Mouse (Mus musculus) mouse trophoblast stem cell (cell line): ENCODE measurements around the gene Gng3.
"Not testable (repeated sequence)": the region's sequence is repeated elsewhere in the genome, so short reads cannot be mapped to it uniquely, and the experiment has no call there.

Experiments used
- in situ Hi-C, 2 experiments: fragments of 300-500 bp; cut with MseI, MboI; formaldehyde crosslinking; loops; 2 replicates in 1 of 2; 3 replicates in 1 of 2; pipeline ENCODE4 v1.15.1; 2025

The Gng3 gene

GRCm38 (mm10) chr19:8848356-8848755, 9.4 kb upstream of the Gng3 start:
- in situ Hi-C loops: no loop called here

DNA sequence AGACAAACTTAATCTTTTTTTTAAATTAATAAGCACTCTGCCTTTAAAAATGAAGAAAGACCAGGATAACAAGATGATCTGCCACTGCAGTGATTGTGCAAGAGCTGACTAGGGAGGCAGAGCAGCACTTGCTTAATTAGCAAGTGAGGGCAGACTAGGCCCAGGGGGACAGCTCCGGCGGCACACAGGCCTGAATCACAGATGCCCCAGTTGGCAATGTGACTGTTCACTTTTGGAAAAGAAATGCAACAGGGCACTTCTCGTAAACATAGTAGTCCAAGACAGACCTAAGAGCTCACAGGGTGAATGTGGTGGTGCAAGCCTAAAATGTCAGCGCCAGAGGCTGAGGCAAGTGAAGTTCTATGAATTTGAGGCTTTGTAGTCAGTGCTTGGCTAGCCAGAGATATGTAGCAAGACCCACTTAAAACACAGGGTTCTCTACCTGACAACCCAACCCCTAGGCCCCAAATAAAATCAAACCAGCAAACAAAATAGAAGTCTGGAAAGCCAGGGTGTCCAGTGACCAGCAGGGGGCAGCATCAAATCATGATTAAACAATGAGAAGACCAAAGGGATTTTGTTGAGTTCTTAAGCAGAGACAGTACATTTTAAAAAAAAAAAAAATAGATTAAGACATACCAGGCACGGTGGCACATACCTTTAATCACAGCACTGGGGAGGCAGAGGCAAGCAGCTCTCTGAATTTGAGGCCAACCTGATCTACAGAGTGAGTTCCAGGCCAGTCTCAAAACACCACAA, 5.6 kb upstream of the Gng3 start:
- in situ Hi-C loops: no loop called here

DNA sequence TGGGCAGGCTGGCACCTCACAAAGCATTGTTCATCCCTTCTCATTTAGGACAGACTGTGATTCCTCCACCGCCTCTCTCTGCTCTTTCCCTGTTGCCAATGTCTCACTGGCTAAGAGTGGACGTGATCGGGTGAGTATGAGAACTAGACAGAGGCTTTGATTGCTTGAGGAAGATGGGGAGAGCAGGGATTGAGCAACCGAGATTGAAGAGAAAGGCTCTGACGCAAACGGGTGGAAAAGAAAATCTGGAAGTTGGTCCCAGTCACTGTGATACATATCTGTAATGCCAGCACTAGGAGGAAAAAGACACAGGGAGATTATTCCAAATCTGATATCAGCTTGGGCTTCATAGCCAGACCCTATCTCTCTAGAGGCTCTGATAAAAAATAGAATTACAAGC, 4.0 kb upstream of the Gng3 start:
- in situ Hi-C loops: no loop called here

- in situ Hi-C loops: no loop called here
Measured at GRCm38 (mm10) chr19:8841012-8841411, 2.0 kb upstream of the Gng3 start.

DNA sequence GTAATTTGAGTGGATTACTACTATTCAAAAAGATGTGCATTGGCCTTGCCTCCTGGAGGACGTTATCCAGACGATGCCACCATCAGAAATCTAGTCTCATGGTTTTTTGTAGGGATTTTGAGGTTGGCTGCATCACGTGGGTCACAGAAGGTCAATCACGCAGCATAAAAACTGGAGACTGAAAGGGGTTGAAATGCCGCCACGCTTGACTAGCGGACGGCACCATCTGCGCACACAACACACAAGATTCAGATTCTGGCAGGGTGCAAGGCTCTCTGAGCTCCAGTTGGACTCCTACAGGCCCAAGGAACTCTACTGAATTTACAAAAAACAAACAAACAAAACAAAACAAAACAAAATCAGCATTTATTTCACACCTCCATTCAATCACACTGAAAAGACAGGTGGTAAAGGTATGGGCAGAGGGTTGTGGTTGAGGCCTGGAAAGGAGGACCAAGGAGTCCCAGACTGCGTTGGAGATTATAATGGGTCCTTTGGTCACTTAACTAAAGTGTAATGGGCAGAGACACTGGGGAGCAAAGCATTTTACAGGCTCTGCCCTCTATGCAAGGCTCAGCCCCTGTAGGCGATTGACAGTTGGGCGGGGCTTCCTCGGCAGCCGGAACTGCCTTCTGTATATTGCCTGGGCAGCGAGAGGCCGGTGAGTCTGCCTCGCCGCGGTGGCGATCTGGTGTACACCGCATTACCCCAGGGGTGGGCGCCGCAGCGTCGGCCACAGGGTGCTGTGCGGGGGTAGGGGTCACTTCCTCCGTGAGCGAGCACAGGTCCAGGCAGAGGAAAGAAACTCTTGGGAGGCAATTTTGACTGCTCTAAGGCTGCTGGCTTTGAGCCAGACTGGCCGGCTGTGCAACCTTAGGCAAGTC, 1.2 kb upstream of the Gng3 start:
- in situ Hi-C loops: no loop called here

DNA sequence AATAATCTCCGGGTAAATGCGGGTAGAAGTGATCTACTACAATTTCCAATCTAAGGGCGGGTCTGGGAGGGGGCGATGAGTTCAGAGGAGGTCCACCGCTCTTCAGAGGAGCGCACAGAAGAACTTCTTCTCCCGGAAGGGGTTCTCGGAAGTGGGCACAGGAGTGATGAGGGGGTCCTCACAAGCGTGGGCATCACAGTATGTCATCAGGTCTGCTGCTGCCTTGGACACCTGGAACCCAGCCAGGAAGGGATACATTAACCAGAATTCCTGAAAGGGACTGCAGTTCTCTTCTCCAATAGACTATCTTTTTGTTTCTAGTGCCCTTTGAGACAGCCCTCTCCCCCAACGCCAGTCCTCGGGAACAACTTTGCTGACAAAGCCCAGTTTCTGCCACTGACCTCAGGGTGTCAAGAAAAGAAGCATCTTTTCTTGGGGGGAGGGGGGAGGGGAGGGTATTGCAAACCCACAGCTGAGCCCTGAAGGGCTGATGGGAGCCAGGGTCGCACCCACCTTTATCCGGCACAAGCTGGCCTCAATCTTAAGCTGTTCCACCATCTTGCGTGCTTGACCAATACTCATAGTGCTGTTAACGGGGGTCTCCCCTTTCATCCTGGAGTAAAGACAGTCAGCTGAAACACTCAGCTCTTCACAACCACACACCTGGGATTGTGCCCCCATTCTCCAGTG, 808 bp downstream of the Gng3 start:
- in situ Hi-C loops: no loop called here

GRCm38 (mm10) chr19:8837251-8837791, 1.7 kb downstream of the Gng3 start, which contains the start of gene Bscl2:
TSS of gene Bscl2 (plus strand) at chr19:8837467.
- in situ Hi-C loops: no loop called here

GRCm38 (mm10) chr19:8836327-8836726, 2.7 kb downstream of the Gng3 start:
- in situ Hi-C loops: not testable (repeated sequence)

DNA sequence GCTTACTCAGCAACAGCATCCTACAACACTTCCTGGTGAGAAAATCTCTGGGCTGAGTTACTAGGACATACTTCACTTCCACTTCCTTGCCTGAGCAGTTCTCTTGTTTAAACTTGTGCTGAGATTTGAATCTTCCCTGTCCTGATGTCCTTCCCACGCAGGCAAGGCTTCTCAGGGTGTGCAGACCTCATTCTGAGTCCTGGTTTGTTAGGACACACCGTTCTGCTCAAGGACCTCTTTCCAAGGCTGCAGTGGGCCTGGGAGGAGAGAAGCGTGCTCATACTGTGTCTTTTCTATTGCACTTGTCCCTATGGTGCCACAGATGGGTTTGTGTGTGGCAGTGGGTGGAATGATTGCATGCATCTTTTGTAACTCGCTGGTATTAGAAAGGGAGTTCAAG, 6.0 kb downstream of the Gng3 start:
- in situ Hi-C loops: no loop called here

DNA sequence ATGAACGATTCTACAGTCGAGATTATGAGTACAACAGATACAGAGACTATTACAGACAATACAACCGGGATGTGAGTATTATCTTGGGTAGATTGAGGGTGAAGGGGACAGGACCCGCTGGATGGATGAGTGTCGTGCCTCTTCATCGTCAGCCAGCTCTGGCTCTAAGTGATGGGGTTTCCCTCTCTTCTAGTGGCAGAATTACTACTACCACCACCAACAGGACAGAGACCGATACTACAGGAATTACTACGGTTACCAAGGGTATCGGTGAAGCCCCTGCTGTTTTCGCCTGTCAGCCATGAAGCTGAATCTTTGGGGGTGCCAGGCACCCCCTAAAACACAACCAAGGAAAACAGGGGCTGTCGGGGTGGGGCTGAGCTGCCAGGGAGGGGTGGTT, 7.7 kb downstream of the Gng3 start:
- in situ Hi-C loops: no loop called here

DNA sequence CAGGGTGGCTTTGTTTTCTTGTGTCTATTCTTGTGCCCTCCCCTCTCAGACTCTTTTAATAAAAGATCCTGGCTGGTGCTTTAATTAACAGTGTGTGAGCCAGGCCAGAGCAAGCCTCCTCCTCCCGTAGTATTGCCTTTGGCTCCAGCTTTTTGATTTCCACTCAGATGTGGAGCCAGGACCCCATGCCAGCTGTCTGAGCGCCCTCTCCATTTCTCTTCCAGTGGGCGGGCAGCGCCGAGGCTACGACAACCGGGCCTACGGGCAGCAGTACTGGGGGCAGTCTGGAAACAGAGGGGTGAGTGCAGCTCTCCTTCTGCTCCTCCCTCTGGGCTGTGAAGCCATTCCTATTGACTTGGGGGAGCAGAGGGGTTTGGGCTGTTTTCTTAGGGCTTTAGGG, 8.3 kb downstream of the Gng3 start:
- in situ Hi-C loops: no loop called here

DNA sequence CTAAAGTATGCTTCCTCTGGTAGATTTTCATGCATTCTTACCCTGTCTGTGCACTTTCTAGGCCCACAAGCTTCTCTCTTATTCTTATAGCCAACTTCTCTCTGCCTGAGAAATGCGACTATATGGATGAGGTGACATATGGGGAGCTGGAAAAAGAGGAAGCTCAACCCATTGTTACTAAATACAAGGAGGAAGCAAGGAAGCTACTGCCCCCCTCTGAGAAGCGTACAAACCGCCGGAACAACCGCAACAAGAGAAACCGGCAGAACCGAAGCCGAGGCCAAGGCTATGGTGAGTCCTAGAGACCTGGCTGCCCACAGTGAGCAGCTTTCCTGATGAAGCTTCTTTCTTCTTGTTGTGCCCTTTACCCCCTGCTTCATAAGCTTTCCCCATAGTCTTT, 9.3 kb downstream of the Gng3 start, which contains the start of gene AC129217.1:
Gene AC129217.1, plus strand, starts transcription at position 114 of the 400 bp plus-strand sequence.
- in situ Hi-C loops: no loop called here

DNA sequence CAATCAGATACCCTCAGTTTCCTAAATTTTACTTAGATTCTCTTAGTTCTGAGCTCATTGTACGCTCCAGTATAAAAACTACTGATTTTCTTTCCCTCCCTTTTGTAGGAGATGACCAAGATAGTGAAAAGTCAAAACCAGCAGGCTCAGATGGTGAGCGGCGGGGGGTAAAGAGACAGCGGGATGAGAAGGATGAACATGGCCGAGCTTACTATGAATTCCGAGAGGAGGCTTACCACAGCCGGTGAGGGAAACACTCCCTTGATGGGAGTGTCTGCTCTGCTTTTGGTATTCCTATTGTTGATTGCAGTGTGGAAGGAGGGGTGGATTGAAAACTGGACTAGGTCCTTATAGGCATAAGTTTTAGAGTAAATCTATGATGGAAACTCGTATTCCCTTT, 16.3 kb downstream of the Gng3 start:
- in situ Hi-C loops: no loop called here

- in situ Hi-C loops: no loop called here
Measured at GRCm38 (mm10) chr19:8821146-8821545, 17.8 kb downstream of the Gng3 start.

- in situ Hi-C loops: no loop called here
Measured at GRCm38 (mm10) chr19:8820424-8820956, 18.5 kb downstream of the Gng3 start.

- in situ Hi-C loops: no loop called here
Measured at GRCm38 (mm10) chr19:8819596-8820423, 19.2 kb downstream of the Gng3 start, which contains the start of gene Hnrnpul2. TSS of gene Hnrnpul2 (plus strand) at chr19:8820010.

DNA sequence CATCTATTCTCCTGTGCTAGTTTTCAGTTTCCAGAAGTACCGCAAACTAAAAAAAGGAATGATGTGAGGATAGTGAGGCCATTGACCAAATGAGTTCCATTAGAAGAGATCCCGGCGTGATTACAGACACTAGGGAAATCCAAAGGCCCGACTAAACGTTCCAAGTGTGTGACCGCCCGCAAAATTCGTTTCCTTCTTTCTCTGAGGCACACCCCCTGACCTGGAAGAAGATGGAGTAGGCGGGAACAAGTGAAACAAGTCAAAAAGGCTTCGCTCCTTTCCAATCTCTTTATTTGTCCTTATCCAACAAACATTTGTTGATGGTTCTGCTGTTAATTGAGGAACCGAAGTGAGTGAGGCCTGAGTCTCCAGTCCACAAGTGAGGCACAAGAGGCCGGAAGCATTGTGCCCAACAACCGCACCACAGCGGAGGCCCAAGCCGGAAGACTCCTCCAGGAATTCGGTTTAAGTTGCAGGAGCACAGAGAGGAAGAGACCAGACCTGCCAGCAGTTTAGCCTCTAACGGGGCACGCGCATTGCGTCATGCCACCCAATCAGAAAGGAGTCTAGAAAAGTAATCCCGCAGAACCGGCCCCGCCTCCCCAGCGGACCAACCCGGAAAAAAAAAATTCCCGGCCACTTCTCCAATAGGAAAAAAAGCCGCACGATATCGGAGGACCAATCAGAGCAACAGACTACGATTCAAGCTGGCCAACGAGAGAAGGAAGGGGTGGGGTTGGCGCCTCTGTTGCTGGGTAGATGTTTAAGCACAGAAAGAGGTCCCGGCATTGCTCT, 20.0 kb downstream of the Gng3 start, which contains the start of gene Ttc9c:
Gene Ttc9c, minus strand, starts transcription at position 533 of the 795 bp plus-strand sequence.
- in situ Hi-C loops: no loop called here

DNA sequence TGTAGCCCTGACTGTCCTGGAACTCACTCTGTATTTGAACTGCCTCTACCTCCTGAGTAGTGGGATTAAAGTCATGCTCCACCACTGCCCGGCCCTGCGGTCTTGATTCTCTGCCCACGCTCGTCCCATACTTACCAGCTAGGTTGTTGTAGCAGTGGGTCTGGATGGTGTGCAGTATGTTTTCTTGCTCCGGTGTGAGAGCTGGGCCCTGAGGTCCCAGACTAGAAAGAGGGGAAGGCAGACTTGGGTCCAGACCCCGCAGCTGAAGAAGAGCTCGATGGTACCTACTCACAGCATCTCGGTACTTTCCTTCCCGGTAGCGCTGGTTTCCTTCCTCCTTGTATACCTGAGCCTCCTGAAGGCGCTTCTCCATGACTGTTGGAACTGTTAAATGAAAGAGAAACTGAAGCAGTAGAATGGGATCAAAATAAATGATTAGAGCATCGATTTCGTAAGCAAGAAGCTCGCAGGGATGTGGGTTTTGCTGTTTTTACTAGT, 20.6 kb downstream of the Gng3 start:
- in situ Hi-C loops: no loop called here

DNA sequence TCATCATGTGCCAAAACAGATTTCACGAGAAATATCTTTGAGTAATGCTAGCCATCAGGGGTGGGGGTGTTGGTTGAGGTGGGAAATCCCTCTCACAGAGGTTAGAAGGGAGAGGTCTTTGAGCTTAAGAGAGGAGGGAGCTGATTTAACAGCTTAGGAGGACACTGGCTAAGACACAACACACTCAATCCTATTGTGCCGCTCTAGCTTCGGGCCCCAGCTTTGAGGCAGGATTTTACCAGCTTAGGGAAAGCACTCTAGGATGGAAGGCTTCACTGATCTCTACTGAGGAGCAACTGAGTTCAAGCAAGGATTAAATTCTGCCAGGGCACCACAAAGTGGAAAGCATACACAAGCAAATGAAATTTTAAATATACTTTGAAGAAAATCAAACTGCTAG, 22.0 kb downstream of the Gng3 start:
- in situ Hi-C loops: no loop called here

DNA sequence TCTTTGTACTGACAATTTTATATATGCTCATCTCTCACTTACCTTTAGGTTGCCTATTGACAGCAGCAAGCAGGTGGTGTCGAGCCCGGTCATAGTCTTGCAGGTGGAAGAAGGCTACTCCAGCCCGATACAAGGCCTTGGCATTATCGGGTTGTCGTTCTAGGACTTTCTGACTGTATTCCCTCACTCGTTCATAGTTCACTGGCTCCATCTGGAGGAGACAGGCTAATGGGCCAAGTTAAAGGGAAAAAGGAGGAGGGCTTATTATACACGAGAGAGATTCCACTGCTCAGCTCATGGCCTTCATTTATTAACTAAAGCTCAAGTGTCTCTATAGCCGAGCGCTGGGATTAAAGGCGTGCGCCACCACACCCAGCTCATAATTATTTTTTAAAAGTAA, 23.2 kb downstream of the Gng3 start:
- in situ Hi-C loops: no loop called here
